Mouse (Mus musculus): Measurements from ENCODE around the gene Ptcd2. TPM values are rescaled to one million over a fixed set of nuclear protein-coding genes. Genes with fewer than 3 reads are reported as not detected.

The Ptcd2 gene
- 10 to 100 TPM; 29.8 to 31.1 TPM for total RNA-seq (2021)
- long read RNA-seq, transcript Ptcd2-201 (10 exons, 1,704 nt): major isoform, 36 of 54 reads
- long read RNA-seq, partial matches to known transcripts: 2 of 54 reads
- long read RNA-seq, other reads (novel, unspliced or antisense): 16 of 54 reads

DNA sequence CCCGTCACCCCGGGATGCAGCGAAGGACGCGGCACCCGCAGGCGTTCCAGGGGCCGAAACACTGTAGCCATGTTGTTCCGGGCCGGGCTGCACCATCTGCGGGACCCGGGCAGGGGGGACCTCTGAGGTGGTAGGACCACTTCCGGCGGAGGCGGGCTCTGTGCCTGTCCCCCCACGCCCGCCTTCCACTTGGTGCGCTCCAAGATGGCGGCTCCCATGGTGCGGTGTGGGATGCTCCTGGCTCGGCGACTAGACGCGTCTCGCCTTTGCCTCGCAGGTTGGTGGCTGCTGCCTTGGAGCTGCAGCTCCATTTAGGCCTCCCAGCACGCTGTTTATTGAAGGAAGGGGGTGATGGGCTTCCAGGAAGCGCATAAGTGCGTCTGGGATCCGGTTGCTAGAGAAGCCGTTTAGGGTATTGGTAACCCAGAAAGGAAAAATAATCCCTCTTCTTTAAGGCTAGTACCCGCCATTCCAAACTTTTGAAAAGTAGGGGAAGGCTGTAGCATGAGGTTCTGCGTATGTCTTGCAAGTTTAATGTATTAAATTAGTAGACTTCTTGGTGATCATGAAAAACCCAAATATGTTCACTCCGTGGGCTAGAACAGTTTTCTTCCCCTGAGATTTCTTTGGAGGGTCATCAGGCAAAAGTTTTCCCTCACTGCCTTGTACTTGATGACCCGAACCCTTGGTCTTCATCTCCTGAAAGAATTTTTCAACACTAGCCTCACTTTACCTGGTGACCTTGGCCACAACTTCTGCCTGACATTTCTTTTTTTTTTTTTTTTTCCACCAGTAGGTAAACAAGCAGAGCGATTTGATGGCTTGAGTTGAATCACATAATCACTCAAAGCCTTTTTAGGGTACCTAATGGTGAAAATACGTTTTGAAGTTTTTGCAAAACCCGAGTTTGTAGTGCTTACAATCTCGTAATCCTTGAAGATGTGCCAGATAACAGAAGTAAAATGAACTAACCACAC is at the start of gene Ptcd2, which contains the start of gene Mrps27:
Gene Ptcd2 (minus strand): TSS at position 107 of the 977 bp plus-strand sequence.
Gene Mrps27 (plus strand): TSS at position 188 of the 977 bp plus-strand sequence.
- peak; percentile 97 to 99 for DNase-seq (ENCODE audit: low spot score in 2 of 2)

- DNase-seq (ENCODE audit: low spot score in 2 of 2): no peak
Measured at GRCm38 (mm10) chr13:99393128-99393527, 48.6 kb upstream of the Ptcd2 start.

- DNase-seq (ENCODE audit: low spot score in 2 of 2): peak in 1 of 2 experiments; percentile 43
Measured at GRCm38 (mm10) chr13:99391417-99391816, 46.9 kb upstream of the Ptcd2 start.

GRCm38 (mm10) chr13:99387901-99388811 is 43.7 kb upstream of the Ptcd2 start:
- no peak for DNase-seq (ENCODE audit: low spot score in 2 of 2)

- no peak for DNase-seq (ENCODE audit: low spot score in 2 of 2)
Measured at GRCm38 (mm10) chr13:99386341-99386740, 41.8 kb upstream of the Ptcd2 start.

DNA sequence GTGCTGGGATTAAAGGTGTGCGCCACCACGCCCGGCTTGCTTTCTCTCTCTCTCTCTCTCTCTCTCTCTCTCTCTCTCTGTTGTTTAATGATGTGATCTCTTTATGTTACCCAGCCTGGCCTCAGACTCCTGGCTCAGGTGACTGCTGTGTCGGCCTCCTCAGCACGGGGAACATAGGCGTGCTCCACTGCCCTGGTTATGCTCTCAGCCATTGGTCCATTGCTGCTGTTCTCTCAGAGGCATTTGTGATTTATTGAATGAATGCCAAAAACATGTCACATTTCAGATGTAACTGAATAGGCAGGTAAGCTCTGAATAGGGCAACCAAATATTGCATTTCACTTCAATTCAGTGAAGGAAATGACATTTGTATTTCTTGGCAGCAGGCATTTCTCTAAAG is 41.4 kb upstream of the Ptcd2 start:
- DNase-seq (ENCODE audit: low spot score in 2 of 2): no peak

GRCm38 (mm10) chr13:99384555-99385203 is 40.2 kb upstream of the Ptcd2 start:
- DNase-seq (ENCODE audit: low spot score in 2 of 2): no peak

DNA sequence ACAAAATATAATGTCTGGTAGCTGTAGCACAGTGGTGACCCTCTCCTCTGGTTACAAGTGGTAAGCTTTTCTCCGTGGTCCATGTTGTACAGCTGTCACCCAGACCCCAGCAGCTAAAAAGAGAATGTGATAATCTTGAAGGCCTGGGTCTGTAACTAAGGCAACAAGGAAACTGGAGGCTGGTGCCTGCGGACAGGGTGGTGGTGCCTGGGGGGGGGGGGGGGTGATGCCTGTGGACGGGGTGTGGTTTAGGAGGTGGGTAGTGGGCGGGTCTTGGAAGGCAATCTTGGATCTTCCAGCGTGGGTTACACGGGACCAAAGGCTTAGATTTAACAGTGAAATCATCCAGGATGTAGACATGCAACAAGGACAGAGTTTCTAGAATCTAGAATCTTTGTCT is 37.9 kb upstream of the Ptcd2 start:
- no peak for DNase-seq (ENCODE audit: low spot score in 2 of 2)

- no peak for DNase-seq (ENCODE audit: low spot score in 2 of 2)
Measured at GRCm38 (mm10) chr13:99378223-99378622, 33.7 kb upstream of the Ptcd2 start.

- no peak for DNase-seq (ENCODE audit: low spot score in 2 of 2)
Measured at GRCm38 (mm10) chr13:99377055-99377454, 32.5 kb upstream of the Ptcd2 start.

GRCm38 (mm10) chr13:99375550-99375949 is 31.0 kb upstream of the Ptcd2 start:
- DNase-seq (ENCODE audit: low spot score in 2 of 2): peak; percentile 87 to 89

DNA sequence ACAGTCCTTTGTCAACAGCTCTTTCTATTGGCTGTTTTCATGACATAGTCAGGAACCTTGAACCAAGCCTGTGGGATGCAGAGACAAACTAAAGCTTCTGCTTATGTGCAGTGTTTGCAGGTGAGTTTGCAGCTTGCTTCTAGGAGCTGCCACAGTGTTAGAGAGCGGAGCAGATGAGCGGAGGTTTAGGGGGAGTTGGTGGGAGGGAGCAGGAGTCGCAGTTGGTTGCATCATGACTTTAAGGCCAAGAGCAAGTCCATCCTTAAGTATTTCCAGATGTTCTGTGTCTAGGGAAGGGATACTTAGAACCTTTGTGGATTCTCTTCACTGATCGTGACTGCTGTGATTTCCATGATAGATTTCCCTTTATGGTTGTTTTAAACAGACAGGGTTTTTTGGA is 29.7 kb upstream of the Ptcd2 start:
- no peak for DNase-seq (ENCODE audit: low spot score in 2 of 2)

- no peak for DNase-seq (ENCODE audit: low spot score in 2 of 2)
Measured at GRCm38 (mm10) chr13:99373684-99374083, 29.2 kb upstream of the Ptcd2 start.

DNA sequence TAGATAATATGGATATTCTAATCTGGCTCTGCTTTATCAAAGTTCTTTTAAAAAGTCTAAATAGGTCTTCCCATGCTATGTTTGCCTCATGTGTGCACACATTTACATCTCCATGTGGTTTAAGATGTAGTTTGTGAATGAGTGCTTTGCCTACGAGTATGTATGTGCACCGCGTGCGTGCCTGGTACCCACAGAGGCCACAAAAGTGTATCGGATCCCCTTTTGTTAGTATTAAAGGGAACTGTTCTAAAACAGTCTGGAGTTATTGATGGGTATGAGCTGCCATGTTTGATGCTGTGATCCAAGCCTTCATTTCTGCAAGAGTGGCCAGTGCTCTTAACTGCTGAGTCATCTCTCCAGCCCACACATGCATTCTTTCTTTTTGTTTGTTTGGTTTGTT is 26.8 kb upstream of the Ptcd2 start:
- DNase-seq (ENCODE audit: low spot score in 2 of 2): no peak

DNA sequence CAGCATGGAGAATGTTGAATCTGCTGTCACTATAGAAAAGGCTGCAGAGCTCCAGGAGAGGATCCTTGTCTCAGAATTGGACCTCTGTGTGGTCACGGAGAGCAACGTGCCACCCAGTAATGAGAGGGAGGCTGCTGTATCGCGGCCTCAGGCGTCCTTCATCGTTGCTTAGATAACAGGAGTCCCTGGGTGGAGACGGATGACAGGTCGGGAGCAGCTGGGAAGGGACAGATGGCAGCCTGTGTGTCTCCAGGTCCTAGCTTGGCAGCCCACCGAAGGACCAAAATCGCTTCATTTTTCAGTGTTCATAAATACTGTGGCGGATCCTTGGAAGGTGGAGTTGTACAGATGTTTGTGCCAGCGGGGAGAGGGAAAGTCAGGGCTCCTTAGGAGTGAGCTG is 24.6 kb upstream of the Ptcd2 start:
- no peak for DNase-seq (ENCODE audit: low spot score in 2 of 2)

DNA sequence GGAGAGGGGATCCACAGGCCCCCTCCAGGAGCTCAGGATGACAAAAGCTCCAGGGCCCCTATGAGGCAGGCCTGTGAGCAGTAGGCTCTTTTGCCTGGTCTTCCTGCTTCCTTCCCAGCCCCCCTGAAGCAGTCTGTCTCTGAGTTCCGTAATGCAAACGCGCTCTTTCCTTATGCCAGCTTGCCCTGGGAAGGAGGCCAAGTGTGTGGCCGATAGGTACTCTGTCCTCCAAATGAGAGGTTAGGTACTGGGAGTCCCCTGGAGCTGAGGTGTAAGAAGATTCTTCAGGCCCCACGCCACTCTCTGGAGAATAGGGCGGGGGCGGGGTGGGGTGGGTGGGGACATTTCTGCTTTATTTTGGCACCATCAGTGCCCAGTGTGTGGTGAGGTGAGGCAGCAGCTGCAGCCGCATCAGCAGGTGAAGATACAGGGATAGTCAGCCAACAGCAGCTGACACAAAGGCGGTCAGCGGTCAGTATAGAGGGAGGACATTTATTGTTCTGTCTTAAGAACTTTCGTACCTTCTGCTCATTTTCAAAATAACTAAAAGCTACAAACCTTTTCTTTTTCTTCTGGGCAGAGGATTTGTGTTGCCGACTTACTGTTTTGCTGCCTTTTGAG is 23.2 kb upstream of the Ptcd2 start:
- DNase-seq (ENCODE audit: low spot score in 2 of 2): no peak

DNA sequence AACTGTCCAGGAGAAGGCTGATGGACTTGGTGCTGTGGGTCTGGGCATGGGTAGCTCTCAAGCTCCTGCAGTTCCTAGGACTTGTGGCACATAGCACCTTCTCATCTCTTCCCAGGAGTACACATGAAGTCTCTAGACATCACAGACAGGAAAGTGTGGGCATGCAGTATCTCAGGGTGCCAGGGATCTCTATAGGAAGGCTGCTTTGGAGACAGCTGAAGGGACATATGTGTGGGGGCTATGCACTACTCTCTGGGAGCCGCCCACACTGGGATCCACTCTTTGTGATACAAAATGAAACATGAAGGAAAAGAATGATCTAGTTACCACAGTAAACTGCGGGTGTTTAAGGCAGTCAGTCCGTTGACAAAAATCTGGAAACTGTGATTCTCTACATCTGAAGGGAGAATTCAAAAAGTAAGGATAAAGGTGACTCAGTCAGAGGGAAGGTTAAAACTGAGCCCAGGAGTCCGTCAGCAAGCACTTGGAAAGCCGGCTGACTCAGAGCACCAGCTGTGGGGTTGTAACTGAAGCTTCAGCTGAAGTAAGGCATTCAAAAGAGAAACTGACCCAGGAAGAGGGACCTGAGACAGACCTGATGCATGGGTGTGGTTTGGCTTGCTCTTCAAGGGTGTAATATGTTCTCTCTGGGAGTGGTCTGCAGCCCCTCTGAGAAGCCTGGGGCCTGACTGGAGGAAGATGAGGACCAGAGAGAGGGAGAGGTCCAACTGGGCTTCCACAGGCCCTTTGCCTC is 22.1 kb upstream of the Ptcd2 start:
- DNase-seq (ENCODE audit: low spot score in 2 of 2): peak; percentile 27 to 46

DNA sequence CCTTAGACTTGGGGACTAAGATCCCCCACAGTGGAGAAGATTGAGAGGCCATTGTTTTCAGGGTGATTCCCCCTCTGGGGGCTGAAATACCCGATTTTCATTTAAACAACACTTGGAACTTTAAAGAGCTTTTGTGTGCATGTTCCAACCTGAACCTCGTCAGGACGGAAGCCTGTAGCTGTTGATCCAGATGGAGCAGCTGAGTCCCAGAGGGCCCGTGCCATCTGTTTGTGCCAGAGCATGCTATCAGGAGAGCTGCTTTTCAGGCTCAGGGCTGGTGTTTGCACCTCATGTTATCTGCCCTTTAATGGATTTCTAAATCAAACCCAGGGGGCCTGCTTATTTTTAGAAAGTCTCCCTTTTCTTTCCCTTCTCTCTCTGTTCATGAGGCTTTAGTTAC is 19.4 kb upstream of the Ptcd2 start:
- DNase-seq (ENCODE audit: low spot score in 2 of 2): peak; percentile 46 to 58

DNA sequence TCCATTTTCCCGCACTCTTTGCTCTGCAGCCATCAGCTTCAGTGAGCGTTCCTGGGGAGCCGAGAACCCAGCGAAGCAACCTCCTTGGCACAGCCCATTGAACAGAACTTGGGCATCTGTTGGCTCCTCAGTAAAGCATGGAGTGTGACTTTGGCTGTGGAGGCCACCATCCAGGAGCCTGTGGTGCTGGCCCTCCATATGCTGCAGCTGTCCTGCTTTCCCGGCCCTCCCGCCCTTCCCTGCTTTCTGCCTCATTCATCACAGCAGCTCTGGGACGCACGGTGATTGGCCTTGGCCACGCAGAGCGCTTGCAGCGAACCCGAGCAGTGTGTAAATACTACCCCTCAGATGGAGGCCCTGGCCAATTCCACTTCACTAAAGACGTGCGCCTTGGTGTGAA is 14.4 kb upstream of the Ptcd2 start:
- no peak for DNase-seq (ENCODE audit: low spot score in 2 of 2)

Data from layer of hippocampus, postnatal 10 days (tissue).